Mouse (Mus musculus) embryonic fibroblast, embryonic 13.5 days (primary cell): Measurements from ENCODE around the gene Nup153.

Experiments used
- CTCF ChIP-seq: IDR thresholded peaks from 2 replicates; pipeline ENCODE4 v1.5.1; 2011; ENCODE audit warnings: mild to moderate bottlenecking, control low read depth, low read length, moderate library complexity, borderline replicate concordance; ENCODE audit not compliant: insufficient read depth
- POLR2A ChIP-seq: IDR thresholded peaks from 2 replicates; pipeline ENCODE4 v1.6.1; 2011; ENCODE audit warnings: low read depth, mild to moderate bottlenecking, control low read depth, low read length, moderate library complexity

GRCm38 (mm10) chr13:46695932-46696331 is 31.8 kb downstream of the Nup153 start:
- no peak for TF ChIP-seq POLR2A
- no peak for TF ChIP-seq CTCF
